Mouse (Mus musculus) thymus, adult 2 months (tissue): ENCODE data around the gene Zfp111.

Experiments used
- CTCF ChIP-seq: fragments of 200-500 bp; IDR thresholded peaks from 2 replicates; pipeline ENCODE4 v1.5.1; 2012; ENCODE audit warnings: mild to moderate bottlenecking, control low read depth, low read length, moderate library complexity, borderline replicate concordance; ENCODE audit not compliant: control insufficient read depth, poor library complexity, insufficient read depth; ENCODE audit errors: extremely low read depth
- POLR2A ChIP-seq: fragments of 200-500 bp; IDR thresholded peaks from 2 replicates; pipeline ENCODE4 v1.6.1; 2012; ENCODE audit warnings: mild to moderate bottlenecking, low read length, control low read depth, moderate library complexity; ENCODE audit not compliant: control insufficient read depth, poor library complexity, insufficient read depth; ENCODE audit errors: extremely low read depth

DNA sequence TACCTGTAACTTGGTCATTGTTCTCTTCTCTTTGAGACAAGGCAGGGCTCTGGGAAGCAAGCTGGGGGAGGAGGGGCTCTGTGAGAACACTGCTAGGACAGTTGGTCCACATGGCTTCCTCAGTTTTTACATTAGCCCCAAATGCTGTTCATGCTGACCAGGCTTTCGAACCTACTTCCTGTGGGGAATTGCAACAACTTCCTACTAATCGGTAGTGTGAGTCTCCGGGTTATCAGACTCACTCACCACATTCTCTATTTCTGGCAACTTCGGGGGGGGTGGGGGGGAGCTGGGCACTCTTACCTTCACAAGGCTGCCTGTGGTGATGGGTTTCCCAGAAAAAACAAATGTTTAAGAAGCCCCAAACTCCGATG, 21.7 kb downstream of the Zfp111 start:
- TF ChIP-seq CTCF (no peak), POLR2A (no peak)
